Mouse (Mus musculus): ENCODE results near the gene Mfsd4a.

Mfsd4a gene

DNA sequence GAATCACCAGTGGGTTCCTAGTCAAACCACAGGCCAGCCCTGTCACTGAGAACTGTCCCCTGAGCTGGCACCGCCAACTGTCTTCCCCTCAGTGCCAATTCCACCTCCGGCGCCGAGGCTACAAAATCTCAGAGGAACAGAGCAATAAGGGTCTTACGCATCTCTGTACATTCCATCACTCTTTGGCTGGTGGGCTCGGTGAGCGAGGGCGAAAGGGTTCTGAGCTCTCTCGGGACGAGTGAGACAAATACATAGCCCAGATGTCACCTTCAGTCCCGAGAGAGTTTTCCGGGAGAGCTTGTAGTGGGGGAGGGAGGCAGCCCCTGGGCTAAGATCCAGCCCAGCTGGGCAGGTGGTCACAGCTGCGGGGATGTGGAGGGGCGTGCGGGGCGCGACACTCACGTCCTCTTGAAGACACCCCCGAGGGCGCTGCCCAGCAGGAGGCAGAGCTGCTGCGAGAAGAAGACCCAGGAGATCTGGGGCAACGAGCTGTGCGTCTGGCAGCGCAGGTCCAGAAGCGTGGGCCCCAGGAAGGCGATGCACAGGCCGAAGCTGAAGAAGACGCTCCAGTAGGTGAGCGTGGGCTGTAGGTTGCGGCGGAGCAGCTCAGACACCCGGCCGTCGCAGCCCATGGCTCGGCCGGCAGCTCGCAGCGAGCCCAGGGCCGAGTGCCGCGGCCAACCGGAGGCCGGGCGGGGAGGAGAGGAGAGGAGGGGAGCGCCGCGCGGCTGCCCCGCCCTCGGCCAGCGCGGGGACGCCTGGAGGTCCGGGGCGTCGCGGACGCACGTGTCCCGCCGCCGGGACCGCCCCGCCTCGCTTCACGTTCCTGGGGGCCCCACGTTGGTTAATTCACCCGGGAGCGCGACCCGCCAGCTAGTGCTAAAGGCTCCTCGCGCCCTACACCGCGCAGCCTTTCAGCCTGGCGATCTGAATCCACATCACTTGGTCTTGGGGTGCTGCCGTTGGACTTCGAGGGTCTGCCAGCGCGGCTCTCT is at the start of gene Mfsd4a:
Gene Mfsd4a, minus strand, starts transcription at position 802 of the 995 bp plus-strand sequence.
- DNase-seq (ENCODE audit: inconsistent ontology term), result peak; percentile 75

DNA sequence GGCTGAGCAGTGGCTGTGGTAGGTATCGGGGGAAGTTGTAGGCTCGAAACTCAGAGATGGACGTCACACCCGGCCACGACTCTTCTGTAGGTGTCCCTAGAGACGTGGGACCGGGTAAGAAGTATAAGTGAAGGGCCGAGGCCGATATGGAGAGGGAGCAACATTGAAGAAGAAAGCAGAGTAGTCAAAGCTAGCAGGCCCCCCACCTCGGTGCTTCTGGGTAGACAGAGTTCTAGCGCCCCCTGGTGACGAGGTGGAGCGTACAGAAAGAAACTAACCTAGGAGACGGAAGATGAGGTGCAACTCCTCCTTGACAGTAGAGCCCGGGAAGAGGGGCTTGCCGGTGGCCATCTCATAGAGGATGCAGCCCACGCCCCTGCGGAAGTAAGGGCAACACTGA is 48.7 kb upstream of the Mfsd4a start:
- DNase-seq (ENCODE audit: inconsistent ontology term), result peak; percentile 57

DNA sequence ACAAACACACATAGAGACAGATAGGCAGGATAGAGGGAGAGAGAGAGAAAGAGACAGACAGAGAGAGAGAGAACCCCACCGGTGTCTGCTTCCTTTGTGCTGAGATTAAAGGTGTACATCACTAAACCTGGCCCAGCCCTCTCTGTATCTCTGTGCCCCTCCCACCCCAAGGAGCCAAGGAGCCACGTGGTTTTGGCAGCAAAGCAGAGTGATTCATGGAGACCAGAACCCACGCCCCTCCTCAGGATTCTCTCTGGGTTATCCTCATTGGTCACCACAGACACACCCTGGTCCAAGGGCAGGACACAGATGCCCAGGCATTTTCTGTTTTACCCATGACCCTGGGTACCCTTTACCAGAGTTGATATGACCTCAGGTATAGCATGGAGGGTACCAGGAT is 45.2 kb upstream of the Mfsd4a start:
- no peak for DNase-seq (ENCODE audit: inconsistent ontology term)

DNA sequence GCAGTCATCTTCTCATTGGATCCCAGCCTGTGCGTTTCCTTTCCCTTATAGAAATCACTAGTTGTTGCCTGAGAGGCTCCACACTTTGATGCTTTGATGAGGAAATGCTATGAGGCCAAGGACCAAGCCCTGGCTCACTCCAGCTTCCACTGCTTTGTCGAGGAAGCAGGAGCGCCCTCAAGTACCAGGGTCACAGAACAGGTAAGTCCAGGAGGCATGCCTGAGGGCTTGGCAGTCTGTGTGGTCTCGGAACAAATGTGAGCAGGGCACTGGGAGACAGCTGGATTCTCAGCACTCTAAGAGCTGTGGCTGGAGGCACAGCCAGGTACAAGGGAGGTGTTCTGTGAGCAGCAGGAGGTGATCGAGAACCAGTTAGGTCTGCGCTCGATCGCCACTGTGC is 44.6 kb upstream of the Mfsd4a start:
- DNase-seq (ENCODE audit: inconsistent ontology term), result no peak

DNA sequence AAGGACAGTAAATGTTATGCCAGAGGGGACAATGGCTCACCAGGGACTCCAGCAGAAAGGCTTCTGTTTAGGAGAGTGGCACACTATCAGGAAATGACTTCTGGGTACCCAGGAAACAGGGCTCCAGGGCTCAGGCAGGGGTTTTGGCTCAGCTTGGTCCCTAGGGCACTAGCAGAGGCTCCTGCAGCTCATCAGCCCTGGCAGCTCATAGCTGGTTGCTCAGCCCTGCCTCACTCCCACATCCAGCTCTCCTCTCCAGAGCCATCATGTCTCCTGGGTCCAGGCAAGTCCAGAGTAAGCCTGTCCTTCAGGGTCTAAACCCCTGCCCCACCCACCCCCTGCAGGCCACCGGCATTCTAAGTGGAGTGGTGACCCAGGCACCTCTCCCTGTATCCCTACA is 43.5 kb upstream of the Mfsd4a start:
- no peak for DNase-seq (ENCODE audit: inconsistent ontology term)

DNA sequence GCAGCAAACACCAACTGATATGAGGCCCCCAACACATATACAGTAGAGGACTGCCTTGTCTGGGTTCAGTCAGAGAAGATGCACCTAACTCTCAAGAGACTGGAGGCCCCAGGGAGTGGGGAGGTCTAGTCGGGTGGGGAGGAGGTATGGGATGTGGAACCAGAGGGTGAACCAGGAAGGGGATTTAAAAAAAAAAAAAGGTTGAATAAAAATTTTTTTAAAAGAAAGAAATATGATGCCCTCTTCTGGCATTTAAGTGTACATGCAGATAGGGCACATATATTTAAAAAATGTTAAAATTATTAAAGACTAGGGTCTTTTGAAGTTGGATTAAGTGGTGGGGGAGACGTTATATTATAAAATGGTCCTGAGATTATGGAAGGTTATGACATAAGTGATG is 41.5 kb upstream of the Mfsd4a start:
- no peak for DNase-seq (ENCODE audit: inconsistent ontology term)

DNA sequence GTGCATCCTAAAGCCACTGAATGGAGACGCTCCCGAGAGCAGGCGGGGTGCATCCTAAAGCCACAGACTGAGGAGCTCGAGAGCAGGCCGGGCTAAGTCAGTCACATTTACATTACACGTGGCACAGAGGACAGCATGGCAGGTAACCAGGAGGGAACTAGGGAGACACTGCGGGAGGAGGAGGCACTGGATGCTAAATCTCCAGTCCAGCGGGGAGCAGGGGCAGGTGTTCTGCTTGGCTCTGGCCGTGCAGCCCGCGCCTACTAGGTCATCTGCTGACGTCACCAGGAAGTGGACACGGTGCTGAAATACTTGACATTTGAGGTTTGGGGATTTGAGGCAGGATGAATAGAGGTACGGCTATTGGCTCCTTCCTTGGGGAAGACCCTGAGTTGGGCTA is 36.5 kb upstream of the Mfsd4a start:
- no peak for DNase-seq (ENCODE audit: inconsistent ontology term)

DNA sequence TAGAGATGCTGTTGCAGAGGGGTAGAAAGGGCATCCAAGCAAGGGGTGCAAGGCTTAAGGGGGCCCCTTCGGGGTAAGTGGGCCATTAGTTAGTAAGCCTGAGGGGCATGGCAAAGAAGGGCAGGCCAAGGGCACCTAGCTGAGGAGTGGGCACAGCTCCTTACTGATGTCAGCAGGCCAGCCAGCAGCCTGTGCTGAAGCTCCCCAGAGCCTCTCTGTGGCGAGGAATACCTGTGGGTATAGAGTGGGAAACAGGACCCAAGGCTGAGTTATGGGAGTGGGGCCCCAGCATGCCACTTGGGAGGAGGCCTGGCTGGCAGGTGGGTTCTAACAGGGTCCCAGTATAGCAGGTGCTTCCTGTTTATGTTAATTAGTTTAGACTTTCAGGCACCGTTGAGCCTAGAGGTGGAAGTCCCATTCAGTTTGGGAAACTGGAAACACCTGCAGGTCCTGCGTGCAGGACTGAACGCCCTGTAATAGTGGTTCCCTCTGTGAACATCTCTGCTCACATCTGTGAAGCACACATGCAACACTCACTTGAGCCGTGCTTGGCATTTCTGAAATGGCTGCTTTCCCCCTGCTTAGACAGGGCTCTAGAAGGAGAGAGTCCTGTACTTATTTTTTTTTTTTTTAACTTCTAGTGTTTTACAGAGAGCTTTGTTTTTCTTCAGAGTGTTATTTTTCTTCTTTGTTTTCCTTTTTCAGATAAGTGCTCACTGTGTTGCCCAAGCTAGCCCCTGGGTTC is 34.3 kb upstream of the Mfsd4a start:
- DNase-seq (ENCODE audit: inconsistent ontology term), result no peak

DNA sequence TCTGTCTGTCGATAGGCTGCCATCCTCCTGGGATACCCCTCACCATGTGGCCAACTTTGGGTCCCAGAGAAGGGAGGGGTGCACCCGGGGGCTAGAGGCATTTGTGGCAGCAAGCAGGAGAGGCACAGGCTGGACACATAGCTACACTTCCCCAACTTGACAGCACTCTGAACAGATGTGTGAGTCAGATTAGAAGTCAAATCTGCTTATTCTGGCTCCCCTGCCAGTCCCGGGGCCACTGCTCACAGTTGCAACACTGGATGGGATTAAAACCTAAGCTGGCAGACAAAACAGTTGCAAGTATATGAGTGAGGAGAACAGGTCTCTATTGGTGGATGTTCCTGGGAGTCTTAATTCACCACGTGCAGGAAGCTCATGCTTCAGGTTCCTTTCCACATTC is 31.9 kb upstream of the Mfsd4a start:
- DNase-seq (ENCODE audit: inconsistent ontology term), result peak; percentile 9

DNA sequence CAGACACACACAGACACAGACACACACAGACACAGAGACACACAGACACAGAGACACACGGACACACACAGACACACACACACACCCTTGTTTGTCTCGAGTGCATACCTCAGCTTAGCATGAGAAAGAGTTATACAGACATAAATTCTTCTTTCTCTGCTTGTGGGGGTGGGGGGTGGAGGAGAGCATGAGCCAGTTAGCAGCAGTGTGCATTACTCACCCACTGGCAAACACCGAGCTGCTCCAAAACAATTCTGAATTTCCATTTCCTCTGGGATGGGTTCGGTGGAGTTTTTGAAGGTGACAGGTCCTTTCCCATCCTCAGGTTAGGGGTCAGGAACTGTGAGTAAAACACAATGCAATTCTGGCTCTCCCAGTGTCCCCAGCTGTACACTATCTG is 31.2 kb upstream of the Mfsd4a start:
- DNase-seq (ENCODE audit: inconsistent ontology term), result peak; percentile 67

DNA sequence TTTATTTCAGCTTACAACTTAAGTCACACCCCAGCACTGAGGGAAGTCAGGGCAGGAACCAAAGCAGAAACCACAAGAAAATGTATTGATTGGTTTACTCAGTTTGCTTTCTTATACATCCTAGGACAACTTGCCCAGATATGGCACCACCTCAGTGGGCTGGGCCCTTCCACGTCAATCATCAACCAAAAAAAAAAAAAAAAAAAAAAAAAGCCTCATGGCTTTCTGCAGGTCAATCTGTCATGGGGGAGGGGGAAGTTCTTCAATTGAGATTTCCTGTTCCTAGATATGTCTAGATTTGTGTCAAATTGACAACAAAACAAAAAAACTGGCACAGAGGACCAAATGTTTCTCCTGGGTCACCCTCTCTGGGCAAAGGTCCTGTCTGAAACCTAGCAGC is 30.2 kb upstream of the Mfsd4a start:
- DNase-seq (ENCODE audit: inconsistent ontology term), result no peak

DNA sequence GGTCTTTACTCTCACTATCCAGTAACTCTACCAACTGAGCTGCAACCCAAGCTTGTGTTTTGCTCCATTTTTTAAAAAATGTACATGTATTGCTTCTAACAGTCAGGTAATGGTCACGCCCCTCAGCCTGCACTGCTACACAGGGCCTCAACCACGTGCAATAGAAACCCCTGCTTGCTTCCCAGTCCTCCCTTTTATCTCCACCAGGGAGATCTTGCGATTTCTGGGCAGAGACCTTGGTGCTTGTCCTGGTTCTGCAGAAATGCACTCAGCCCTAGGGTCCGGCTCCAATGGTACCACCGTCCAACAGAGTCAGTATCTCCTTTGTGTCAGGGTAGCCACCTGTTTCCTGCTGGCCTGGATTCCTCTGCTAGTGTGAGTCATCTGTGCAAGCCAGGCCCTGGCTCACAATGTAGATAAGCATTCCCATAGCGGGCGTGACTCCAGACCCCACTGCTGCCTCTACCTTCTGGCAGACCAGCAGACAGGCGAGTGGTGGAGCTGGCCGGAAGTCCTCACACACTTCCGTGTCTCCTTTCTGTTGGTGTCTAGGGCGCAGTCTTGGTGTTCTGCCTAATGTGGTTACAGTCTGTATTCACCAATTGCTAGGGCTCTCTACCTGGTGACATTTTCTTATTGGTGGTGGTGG is 27.6 kb upstream of the Mfsd4a start:
- DNase-seq (ENCODE audit: inconsistent ontology term), result peak; percentile 70

DNA sequence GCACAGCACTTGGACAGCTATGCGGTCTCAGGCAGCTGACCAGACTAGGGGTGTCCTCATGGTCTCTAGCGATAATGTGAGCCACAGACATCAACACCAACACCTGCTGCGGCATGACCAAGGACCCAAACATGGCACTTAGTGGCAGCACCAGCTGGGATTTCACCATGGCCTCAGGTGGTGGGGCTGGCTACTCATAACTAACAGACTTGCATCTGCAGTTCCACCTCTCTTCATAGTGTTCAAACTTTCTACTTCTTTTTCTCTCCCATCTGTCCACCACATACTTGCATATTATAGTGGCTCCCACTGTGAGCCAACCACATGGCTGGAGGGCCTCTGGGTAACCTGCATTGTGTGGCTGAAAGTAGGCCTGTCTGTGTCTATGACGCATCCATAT is 25.4 kb upstream of the Mfsd4a start:
- DNase-seq (ENCODE audit: inconsistent ontology term), result no peak

DNA sequence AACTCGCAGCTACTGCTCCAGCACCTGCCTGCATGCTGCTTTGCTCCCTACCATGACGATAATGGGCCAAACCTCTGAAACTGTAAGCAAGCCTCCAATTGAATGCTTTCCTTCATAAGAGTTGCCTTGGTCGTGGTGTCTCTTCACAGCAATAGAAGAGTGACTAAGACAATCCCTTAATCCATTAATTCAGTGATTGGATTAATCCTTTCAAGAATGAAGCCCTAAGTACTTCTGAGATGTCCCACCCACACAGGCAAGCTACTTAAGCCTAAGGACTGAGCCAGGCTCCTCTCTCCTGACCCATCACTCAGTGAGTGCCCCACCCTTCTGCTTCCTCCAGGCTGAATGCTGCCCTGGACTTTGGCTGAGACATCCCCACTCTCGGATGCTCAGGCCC is 22.4 kb upstream of the Mfsd4a start:
- no peak for DNase-seq (ENCODE audit: inconsistent ontology term)

DNA sequence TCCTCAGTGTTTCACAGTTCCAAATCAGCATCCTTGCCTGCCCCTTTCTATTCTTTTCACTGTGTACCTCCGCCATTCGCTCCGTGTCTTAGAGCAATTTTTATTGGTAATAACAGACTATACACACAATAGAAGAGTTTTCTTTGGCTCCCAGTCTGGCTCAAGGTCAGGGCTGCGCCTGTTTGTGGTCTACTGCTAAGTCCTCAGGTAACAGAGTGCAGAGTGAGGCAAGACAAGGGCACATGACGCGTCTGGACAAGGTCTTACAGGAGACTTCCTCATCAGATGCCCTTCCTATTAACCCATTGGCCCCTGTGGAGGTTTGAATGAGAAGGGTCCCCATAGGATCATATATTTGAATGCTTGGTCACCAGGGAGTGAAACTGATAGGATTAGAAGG is 21.9 kb upstream of the Mfsd4a start:
- DNase-seq (ENCODE audit: inconsistent ontology term), result no peak

DNA sequence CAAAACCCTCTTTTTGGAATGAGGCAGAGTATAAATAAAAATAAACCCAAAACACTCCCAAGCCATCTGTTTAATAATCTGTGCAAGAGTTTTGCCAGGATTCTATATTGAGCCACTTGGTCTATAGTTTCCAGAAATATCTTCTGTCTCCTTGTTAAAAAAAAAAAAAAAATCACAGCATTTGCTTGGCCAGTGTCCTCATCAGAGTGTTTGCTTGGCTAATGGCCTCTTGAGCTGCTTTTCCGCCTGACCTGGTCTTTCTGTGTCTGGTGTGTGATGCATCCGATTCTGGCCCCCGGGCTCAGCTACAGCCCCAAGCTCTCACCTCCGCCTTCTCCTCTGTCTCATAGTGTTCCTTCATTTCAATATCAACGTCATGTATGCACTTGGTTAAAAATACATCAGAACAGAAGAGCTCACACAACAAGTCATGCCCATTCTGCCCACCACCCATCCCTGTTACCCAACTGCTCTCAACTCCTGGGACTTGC is 20.4 kb upstream of the Mfsd4a start:
- peak; percentile 27 for DNase-seq (ENCODE audit: inconsistent ontology term)

DNA sequence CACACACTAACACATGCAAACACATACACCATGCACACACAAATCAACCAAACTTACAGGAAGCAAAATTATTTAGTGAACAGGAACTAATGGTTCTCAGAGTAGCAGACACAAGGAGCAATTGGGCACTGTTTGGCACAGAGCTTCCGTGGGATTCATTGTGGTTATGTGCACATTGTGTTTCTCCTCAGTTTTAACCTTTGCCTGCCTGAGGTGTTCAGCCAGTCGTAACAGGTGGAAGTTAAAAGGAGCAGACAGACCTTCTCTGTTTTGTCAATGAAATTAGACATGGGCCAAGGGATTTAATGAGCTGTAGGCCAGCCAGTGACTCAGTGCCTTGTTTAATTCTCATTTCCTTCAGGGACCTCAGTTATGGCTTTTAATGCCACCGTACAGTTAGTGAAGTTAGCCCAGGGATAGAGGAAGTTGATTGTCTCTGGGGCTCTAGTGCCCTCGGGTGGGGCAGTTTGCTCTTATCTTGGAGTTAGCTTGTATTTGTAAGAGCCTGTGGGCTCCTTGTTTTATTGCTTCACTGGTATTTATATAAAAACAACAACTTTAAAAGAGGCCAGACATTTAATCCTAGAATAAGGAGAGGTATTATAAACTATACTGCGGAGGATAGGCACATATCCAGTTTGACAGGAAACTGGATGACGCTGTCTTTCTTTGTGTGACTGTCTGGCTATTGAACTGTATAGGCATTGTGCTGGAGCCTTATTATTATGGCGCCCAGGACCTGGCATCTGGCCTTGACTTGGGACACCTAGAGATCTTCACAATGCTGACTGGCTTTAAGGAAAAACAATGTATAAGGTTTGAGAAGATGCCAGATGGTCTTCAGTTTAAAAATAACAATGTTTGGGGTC is 17.6 kb upstream of the Mfsd4a start:
- peak; percentile 37 for DNase-seq (ENCODE audit: inconsistent ontology term)

DNA sequence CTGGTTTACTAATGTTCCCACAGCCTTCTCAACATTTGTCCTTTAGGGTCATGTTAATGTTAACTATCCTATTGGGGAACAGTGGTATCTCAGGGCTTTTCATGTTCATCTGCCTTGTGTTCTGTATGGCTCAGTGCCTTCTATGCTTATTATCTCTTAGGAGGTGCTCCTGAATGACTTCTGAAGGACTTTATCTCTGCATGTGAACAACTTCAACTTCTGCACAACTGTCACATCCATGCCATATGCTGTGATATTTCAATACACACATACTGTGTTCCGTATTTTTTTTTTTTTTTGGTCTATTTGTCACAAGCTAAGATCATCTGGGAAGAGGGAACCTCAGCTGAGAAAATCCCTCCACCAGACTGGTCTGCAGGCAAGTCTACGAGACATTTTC is 10.6 kb upstream of the Mfsd4a start:
- DNase-seq (ENCODE audit: inconsistent ontology term), result no peak

DNA sequence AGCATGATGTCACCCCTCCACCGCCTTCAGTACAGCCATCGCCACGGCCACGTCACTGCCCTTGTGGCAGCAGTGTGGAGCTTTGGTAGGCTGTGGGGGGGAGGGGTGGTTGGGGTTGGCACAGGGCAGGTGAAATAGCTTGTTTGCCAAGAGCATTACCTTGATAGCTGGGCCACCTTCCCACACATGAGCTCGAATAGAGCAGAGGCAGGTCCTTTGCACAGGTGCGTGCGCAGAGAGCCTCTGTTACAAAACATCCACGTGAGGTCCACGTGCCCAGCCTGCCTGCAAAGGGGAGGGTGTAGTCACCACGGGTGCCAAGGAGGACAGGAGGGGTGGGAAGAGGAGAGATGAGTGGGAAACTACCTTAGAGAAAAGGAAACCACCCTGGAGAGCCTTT is 7.7 kb upstream of the Mfsd4a start:
- DNase-seq (ENCODE audit: inconsistent ontology term), result no peak

DNA sequence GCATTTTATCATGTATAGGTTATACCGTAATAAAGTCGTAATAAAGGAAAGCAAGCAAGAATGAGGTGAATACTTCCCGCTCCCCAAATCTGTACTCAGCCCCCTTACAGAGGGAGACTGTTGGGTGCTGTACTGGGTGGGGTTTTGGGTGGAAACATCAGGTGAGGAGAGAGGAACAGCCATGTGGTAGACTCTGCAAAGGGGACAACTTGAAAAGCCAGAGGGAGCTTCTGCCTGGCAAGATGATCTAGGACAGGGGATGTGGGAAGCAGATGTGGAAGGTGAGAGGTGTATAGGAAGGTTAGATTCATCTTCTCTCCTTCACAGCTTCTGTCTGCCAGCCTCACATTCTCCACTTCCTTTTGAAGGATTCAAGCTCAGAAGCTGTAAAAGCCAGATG is 2.8 kb upstream of the Mfsd4a start:
- no peak for DNase-seq (ENCODE audit: inconsistent ontology term)

DNA sequence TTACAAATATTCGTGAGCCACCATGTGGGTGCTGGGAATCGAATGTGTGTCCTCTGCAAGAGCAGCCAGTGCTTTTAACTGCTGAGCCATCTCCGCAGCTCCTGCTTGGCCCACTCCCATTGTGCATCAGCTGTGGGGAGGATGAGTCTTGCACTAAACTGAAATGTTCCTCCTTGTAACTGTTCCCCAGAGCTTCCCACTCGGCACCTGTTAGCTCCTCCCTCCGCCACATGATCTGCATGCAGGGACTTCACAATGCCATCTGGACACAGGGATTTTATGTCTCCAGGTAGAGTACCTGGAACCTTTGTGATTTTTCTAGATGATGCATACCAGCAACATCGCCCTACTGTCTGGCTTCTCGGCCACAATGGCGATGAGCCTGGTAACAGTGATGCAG is 1.6 kb upstream of the Mfsd4a start:
- no peak for DNase-seq (ENCODE audit: inconsistent ontology term)
